Mouse (Mus musculus) embryonic fibroblast, embryonic 13.5 days (primary cell): ENCODE data around the gene 1700049E17Rik2.
"Not testable (repeated sequence)": the region's sequence is repeated elsewhere in the genome, so short reads cannot be mapped to it uniquely, and the experiment has no call there.

Experiments
- CTCF ChIP-seq: IDR thresholded peaks from 2 replicates; pipeline ENCODE4 v1.5.1; 2011; ENCODE audit warnings: mild to moderate bottlenecking, control low read depth, low read length, moderate library complexity, borderline replicate concordance; ENCODE audit not compliant: insufficient read depth
- POLR2A ChIP-seq: IDR thresholded peaks from 2 replicates; pipeline ENCODE4 v1.6.1; 2011; ENCODE audit warnings: low read depth, mild to moderate bottlenecking, control low read depth, low read length, moderate library complexity

- not testable (repeated sequence) for TF ChIP-seq POLR2A, CTCF
These were observed 49.5 kb downstream of the 1700049E17Rik2 start for GRCm38 (mm10) chr14:41622535-41622934.
